Mouse (Mus musculus) limb, embryonic 15.5 days (tissue): Measurements from ENCODE around the gene Mypop. TPM values are rescaled to one million over a fixed set of nuclear protein-coding genes. Genes with fewer than 3 reads are reported as not detected.

Experiments
- ATAC-seq: fragments of 200-750 bp; cut with Nextera tagmentation; 2 replicates; pipeline ENCODE4 v1.8.0; 2017; ENCODE audit warnings: low read depth, moderate TSS enrichment; ENCODE audit not compliant: insufficient number of reproducible peaks, low FRiP score, low TSS enrichment
- H3K27ac ChIP-seq: fragments of 300-500 bp; sonication (generic); 2 replicates; pipeline ENCODE4 v1.5.1; 2015; ENCODE audit warnings: moderate library complexity, mild to moderate bottlenecking, inconsistent platforms
- H3K27me3 ChIP-seq: fragments of 300-500 bp; sonication (generic); 2 replicates; pipeline ENCODE4 v1.6.1; 2015; ENCODE audit warnings: inconsistent platforms
- H3K36me3 ChIP-seq: fragments of 300-500 bp; sonication (generic); 2 replicates; pipeline ENCODE4 v1.6.1; 2015; ENCODE audit warnings: inconsistent platforms
- H3K4me1 ChIP-seq: fragments of 300-500 bp; sonication (generic); 2 replicates; pipeline ENCODE4 v1.6.1; 2015; ENCODE audit warnings: inconsistent platforms
- H3K4me2 ChIP-seq: fragments of 300-500 bp; sonication (generic); 2 replicates; pipeline ENCODE4 v1.6.1; 2015; ENCODE audit warnings: mild to moderate bottlenecking, inconsistent platforms
- H3K4me3 ChIP-seq: fragments of 300-500 bp; sonication (generic); 2 replicates; pipeline ENCODE4 v1.5.1; 2015; ENCODE audit warnings: mild to moderate bottlenecking, inconsistent platforms
- H3K9ac ChIP-seq: fragments of 300-500 bp; sonication (generic); 2 replicates; pipeline ENCODE4 v1.6.1; 2015; ENCODE audit warnings: inconsistent platforms
- H3K9me3 ChIP-seq: fragments of 300-500 bp; sonication (generic); 2 replicates; pipeline ENCODE4 v1.6.1; 2016; ENCODE audit warnings: inconsistent platforms
- WGBS: fragments of 180-500 bp; shearing (Covaris S2); methylation state at CpG from one replicate; pipeline ENCODE4 v1.1.7; 2015; 5-methylcytosine and 5-hydroxymethylcytosine counted together
- polyA plus RNA-seq: library from polyadenylated mRNA; unstranded; fragments of >200 nt; fragmentation: Nextera tagmentation; extraction: Ambion mirVana; gene quantifications from 2 replicates; pipeline ENCODE4 v1.2.1, GENCODE M21; 2015

The Mypop gene
- polyA plus RNA-seq, 1 experiment from 2014 or later = 5.2 TPM

DNA sequence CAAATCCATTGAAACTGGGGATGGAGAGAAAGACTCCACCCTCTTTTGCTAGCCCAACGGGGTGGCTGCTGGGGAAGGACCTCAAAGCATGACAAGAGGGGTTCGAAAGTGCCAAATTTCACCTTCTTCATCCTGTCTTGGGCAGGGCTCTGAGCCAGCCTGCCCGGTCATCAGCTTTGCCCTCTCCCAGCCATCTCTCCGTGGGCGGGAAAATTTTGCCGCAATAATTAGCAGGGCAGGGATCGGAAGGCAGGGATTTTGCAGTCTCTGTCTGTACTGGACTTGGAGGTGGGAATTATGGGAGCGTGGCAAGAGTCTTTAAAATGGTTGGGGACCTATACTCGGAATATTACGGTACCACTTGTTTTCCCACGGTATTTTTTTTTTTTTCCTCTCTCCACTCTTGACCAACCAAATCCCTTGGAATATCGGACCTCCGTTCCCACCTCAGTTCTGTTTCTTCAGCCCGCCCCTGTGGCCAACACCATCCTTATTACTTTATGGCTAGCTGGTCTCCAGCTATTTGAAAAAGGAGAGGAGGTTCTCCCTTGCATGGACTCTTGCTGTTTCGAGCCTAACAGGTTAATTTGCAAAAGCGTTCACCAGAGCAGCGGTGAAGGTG lies 28.8 kb upstream of the Mypop start:
- Histone ChIP-seq H3K27ac (no peak overlapping the region), H3K36me3 (no peaks in the 10 kb centered on the region), H3K9ac (no peak overlapping the region), H3K27me3 (peaks cover 96% of the 10 kb centered on the region), H3K4me2 (no peak overlapping the region), H3K4me3 (no peak overlapping the region), H3K9me3 (no peaks in the 10 kb centered on the region), H3K4me1 (peaks cover 17% of the 10 kb centered on the region)
- ATAC-seq = no peak
- WGBS = 2% methylated on average over 17 of the region's 17 CpGs

DNA sequence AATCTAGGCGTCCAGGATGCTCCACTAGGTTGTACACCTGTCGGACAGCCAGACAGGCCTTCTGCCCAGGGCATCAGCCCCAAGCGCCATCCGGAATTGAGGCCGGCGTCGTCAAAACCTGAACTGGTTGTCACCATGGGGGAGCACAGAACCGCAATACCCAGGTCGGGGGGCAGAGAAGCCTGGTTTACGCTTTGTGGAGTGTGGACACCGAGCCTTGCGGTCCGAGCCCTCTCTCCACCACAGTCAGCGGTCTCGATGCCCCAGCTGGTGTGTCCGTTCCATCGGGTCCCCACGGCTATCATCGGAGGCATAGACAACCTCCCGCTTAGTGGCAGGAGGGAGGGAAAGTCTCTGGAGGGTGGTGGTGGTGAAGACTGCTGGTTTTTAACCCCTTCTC lies 28.2 kb upstream of the Mypop start:
- H3K27me3 ChIP-seq = peaks cover 94% of the 10 kb centered on the region
- H3K36me3 ChIP-seq = no peaks in the 10 kb centered on the region
- WGBS = 1% methylated on average over 18 of the region's 20 CpGs
- H3K4me2 ChIP-seq = no peak overlapping the region
- no peak for ATAC-seq
- no peak overlapping the region for H3K9ac ChIP-seq
- no peaks in the 10 kb centered on the region for H3K9me3 ChIP-seq
- peaks cover 12% of the 10 kb centered on the region for H3K4me1 ChIP-seq
- no peak overlapping the region for H3K27ac ChIP-seq
- H3K4me3 ChIP-seq = no peak overlapping the region

DNA sequence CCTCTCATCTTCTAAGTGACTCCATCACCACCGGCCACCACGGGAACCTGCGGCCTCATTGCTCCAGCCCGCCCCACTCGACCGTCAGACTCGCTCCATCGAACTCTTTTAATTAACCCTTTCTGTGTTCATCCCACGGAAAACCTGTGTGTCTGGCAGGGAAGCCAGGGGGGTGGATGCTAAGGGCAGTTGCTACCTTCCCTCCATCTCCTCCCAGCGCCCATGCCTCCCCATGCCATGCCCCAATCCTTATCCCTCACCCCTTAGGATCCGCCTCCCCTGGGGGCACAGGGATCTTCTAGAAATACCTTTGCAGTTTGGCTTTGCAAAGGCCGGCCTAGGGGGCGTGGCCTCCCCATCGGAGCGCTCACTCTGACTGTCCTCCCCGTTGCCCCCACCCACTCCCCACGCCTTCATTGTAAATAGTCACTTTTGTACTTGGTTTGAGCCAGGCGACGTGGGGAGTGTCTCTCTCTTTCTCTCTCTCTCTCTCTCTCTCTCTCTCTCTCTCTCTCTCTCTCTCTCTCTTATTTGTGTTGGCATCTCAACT lies 27.7 kb upstream of the Mypop start:
- H3K27ac ChIP-seq = no peak overlapping the region
- no peaks in the 10 kb centered on the region for H3K36me3 ChIP-seq
- no peak overlapping the region for H3K9ac ChIP-seq
- peaks cover 7% of the 10 kb centered on the region for H3K4me1 ChIP-seq
- H3K4me3 ChIP-seq = no peak overlapping the region
- 2% methylated on average over 19 of the region's 19 CpGs for WGBS
- no peaks in the 10 kb centered on the region for H3K9me3 ChIP-seq
- peaks cover 89% of the 10 kb centered on the region for H3K27me3 ChIP-seq
- no peak; the same call in 1 of the 2 replicates for ATAC-seq
- H3K4me2 ChIP-seq = no peak overlapping the region

GRCm38 (mm10) chr7:18965312-18965711 lies 25.7 kb upstream of the Mypop start:
- no peak overlapping the region for H3K9ac ChIP-seq
- no peak overlapping the region for H3K4me2 ChIP-seq
- H3K27me3 ChIP-seq = peaks cover 74% of the 10 kb centered on the region
- H3K27ac ChIP-seq = no peak overlapping the region
- no peaks in the 10 kb centered on the region for H3K9me3 ChIP-seq
- H3K4me3 ChIP-seq = no peak overlapping the region
- no peaks in the 10 kb centered on the region for H3K36me3 ChIP-seq
- WGBS = 74% methylated on average over 5 of the region's 5 CpGs
- H3K4me1 ChIP-seq = peaks cover 3% of the 10 kb centered on the region; the same call in 1 of the 2 replicates
- ATAC-seq = no peak

- Histone ChIP-seq H3K4me1 (peaks cover 3% of the 10 kb centered on the region; the same call in 1 of the 2 replicates), H3K36me3 (no peaks in the 10 kb centered on the region), H3K4me3 (no peak overlapping the region), H3K27me3 (peaks cover 51% of the 10 kb centered on the region), H3K4me2 (no peak overlapping the region), H3K9ac (no peak overlapping the region), H3K9me3 (no peaks in the 10 kb centered on the region), H3K27ac (no peak overlapping the region)
- 10% methylated on average over 8 of the region's 8 CpGs for WGBS
- no peak for ATAC-seq
These were observed 23.4 kb upstream of the Mypop start for GRCm38 (mm10) chr7:18967603-18968002.

GRCm38 (mm10) chr7:18970956-18971355 lies 20.1 kb upstream of the Mypop start:
- WGBS = 87% methylated on average over 3 of the region's 3 CpGs
- Histone ChIP-seq H3K4me1 (no peaks in the 10 kb centered on the region), H3K4me2 (no peak overlapping the region), H3K9me3 (no peaks in the 10 kb centered on the region), H3K27me3 (peaks cover 17% of the 10 kb centered on the region), H3K4me3 (no peak overlapping the region), H3K27ac (no peak overlapping the region), H3K9ac (no peak overlapping the region), H3K36me3 (no peaks in the 10 kb centered on the region)
- no peak for ATAC-seq

GRCm38 (mm10) chr7:18978381-18978780 lies 12.7 kb upstream of the Mypop start:
- ATAC-seq = no peak
- H3K4me1 ChIP-seq = no peaks in the 10 kb centered on the region
- H3K4me3 ChIP-seq = no peak overlapping the region
- H3K36me3 ChIP-seq = no peaks in the 10 kb centered on the region
- H3K9ac ChIP-seq = no peak overlapping the region
- 80% methylated on average over 9 of the region's 9 CpGs for WGBS
- no peaks in the 10 kb centered on the region for H3K27me3 ChIP-seq
- no peak overlapping the region for H3K27ac ChIP-seq
- H3K9me3 ChIP-seq = no peaks in the 10 kb centered on the region
- no peak overlapping the region for H3K4me2 ChIP-seq

DNA sequence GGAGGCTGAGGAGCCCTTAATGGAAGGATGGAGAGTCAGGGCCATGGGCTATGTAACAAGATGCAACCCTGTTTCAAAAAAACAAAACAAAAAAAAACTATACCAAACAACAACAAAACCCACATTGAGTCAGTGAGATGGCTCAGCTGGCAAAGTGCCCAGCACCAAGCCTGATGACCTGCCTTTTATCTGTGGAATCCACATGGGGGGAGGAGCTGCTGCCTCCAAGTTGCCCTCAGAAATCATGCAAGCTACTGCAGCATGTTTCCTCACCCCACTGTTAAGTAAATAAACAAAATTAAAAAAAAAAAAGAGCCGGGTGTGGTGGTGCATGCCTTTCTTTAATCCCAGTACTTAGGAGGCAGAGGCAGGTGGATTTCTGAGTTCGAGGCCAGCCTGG lies 4.5 kb upstream of the Mypop start:
- Histone ChIP-seq H3K4me3 (no peak overlapping the region), H3K4me2 (no peak overlapping the region), H3K9me3 (no peaks in the 10 kb centered on the region), H3K4me1 (peaks cover 12% of the 10 kb centered on the region), H3K36me3 (no peaks in the 10 kb centered on the region), H3K27me3 (peaks cover 1% of the 10 kb centered on the region), H3K9ac (no peak overlapping the region), H3K27ac (no peak overlapping the region)
- WGBS = 76% methylated on average over 2 of the region's 2 CpGs
- ATAC-seq = no peak

- H3K9me3 ChIP-seq = no peaks in the 10 kb centered on the region
- peaks cover 6% of the 10 kb centered on the region for H3K27me3 ChIP-seq
- H3K4me1 ChIP-seq = peaks cover 18% of the 10 kb centered on the region
- ATAC-seq = no peak
- H3K4me3 ChIP-seq = no peak within 1 kb of the TSS
- no peak within 1 kb of the TSS for H3K4me2 ChIP-seq
- H3K9ac ChIP-seq = no peak within 1 kb of the TSS
- WGBS = 62% methylated on average over 2 of the region's 2 CpGs
- H3K27ac ChIP-seq = no peak within 1 kb of the TSS
- no peaks in the 10 kb centered on the region for H3K36me3 ChIP-seq
These were observed 3.9 kb upstream of the Mypop start, which contains the start of gene Nanos2 for GRCm38 (mm10) chr7:18987100-18987499. Gene Nanos2 (plus strand): TSS chr7:18987400.

GRCm38 (mm10) chr7:18987747-18988146 lies 3.3 kb upstream of the Mypop start:
- WGBS = 69% methylated on average over 13 of the region's 13 CpGs
- peaks cover 10% of the 10 kb centered on the region for H3K27me3 ChIP-seq
- no peak for ATAC-seq

GRCm38 (mm10) chr7:18988780-18989179 lies 2.3 kb upstream of the Mypop start:
- Histone ChIP-seq H3K4me2 (no peak overlapping the region), H3K36me3 (no peaks in the 10 kb centered on the region), H3K27me3 (peaks cover 15% of the 10 kb centered on the region), H3K9me3 (no peaks in the 10 kb centered on the region), H3K4me1 (peaks cover 30% of the 10 kb centered on the region), H3K9ac (no peak overlapping the region), H3K4me3 (no peak overlapping the region), H3K27ac (no peak overlapping the region)
- 65% methylated on average over 6 of the region's 6 CpGs for WGBS
- ATAC-seq = no peak

More at GRCm38 (mm10) chr7:18987747-18988146, 3.3 kb upstream of the Mypop start:
- Histone ChIP-seq H3K36me3 (no peaks in the 10 kb centered on the region), H3K4me1 (peaks cover 25% of the 10 kb centered on the region), H3K27ac (no peak overlapping the region), H3K4me2 (no peak overlapping the region), H3K9me3 (no peaks in the 10 kb centered on the region), H3K9ac (no peak overlapping the region), H3K4me3 (no peak overlapping the region)

GRCm38 (mm10) chr7:18989995-18990394 lies 1.1 kb upstream of the Mypop start:
- 7% methylated on average over 5 of the region's 5 CpGs for WGBS

More at GRCm38 (mm10) chr7:18989995-18990394, 1.1 kb upstream of the Mypop start:
- Histone ChIP-seq H3K4me3 (peak overlapping the region; percentile 59), H3K9ac (no peak overlapping the region), H3K4me1 (peaks cover 32% of the 10 kb centered on the region), H3K4me2 (peak overlapping the region; percentile 89), H3K36me3 (no peaks in the 10 kb centered on the region), H3K9me3 (no peaks in the 10 kb centered on the region), H3K27me3 (peaks cover 15% of the 10 kb centered on the region), H3K27ac (peak overlapping the region; percentile 91)
- ATAC-seq = no peak
